Mouse (Mus musculus) midbrain, embryonic 14.5 days (tissue): Measurements from ENCODE around the gene Prkg1. TPM values are rescaled to one million over a fixed set of nuclear protein-coding genes. Genes with fewer than 3 reads are reported as not detected.

Experiments used
- ATAC-seq: fragments of 200-750 bp; cut with Nextera tagmentation; 2 replicates; pipeline ENCODE4 v1.8.0; 2017; ENCODE audit warnings: moderate number of reproducible peaks, moderate library complexity; ENCODE audit not compliant: low FRiP score, low TSS enrichment
- DNase-seq: peaks from one replicate; pipeline ENCODE4 v3.0.0-alpha.2; 2015
- H3K27ac ChIP-seq: fragments of 300-500 bp; sonication (generic); replicated peaks from 2 replicates; pipeline ENCODE4 v1.5.1; 2014; ENCODE audit warnings: mild to moderate bottlenecking, low read depth, low read length, moderate library complexity
- H3K27me3 ChIP-seq: fragments of 300-500 bp; sonication (generic); 2 replicates; pipeline ENCODE4 v1.6.1; 2014; ENCODE audit warnings: low read length, control low read depth, mixed read lengths; ENCODE audit not compliant: control insufficient read depth, insufficient read depth
- H3K36me3 ChIP-seq: fragments of 300-500 bp; sonication (generic); 2 replicates; pipeline ENCODE4 v1.6.1; 2014; ENCODE audit warnings: low read length, control low read depth; ENCODE audit not compliant: control insufficient read depth, insufficient read depth
- H3K4me1 ChIP-seq: fragments of 300-500 bp; sonication (generic); 2 replicates; pipeline ENCODE4 v1.6.1; 2014; ENCODE audit warnings: mild to moderate bottlenecking, antibody characterized with exemption, low read length, control low read depth; ENCODE audit not compliant: control insufficient read depth, insufficient read depth
- H3K4me2 ChIP-seq: fragments of 300-500 bp; sonication (generic); 2 replicates; pipeline ENCODE4 v1.6.1; 2014; ENCODE audit warnings: mild to moderate bottlenecking, low read length, moderate library complexity
- H3K4me3 ChIP-seq: fragments of 300-500 bp; sonication (generic); replicated peaks from 2 replicates; pipeline ENCODE4 v1.5.1; 2014; ENCODE audit warnings: low read depth, low read length
- H3K9ac ChIP-seq: fragments of 300-500 bp; sonication (generic); replicated peaks from 2 replicates; pipeline ENCODE4 v1.6.1; 2014; ENCODE audit warnings: mild to moderate bottlenecking, low read length, moderate library complexity
- H3K9me3 ChIP-seq: fragments of 300-500 bp; sonication (generic); 2 replicates; pipeline ENCODE4 v1.6.1; 2016; ENCODE audit warnings: low read length, control low read depth, mixed read lengths; ENCODE audit not compliant: control insufficient read depth
- WGBS: fragments of 180-500 bp; shearing (Covaris S2); extraction: QIAGEN DNeasy Blood & Tissue Kit; methylation state at CpG from one replicate; pipeline ENCODE4 v1.1.7; 2014; 5-methylcytosine and 5-hydroxymethylcytosine counted together
- polyA plus RNA-seq: library from polyadenylated mRNA; unstranded; fragments of >200 nt; fragmentation: Nextera tagmentation; extraction: Ambion mirVana; gene quantifications from 2 replicates; pipeline ENCODE4 v1.2.1, GENCODE M21; 2014

Gene Prkg1
- polyA plus RNA-seq, 1 experiment from 2014 or later: 3.9 TPM

- Histone ChIP-seq H3K36me3 (no peaks in the 10 kb centered on the region), H3K9ac (no peak overlapping the region), H3K9me3 (no peaks in the 10 kb centered on the region), H3K27me3 (no peaks in the 10 kb centered on the region), H3K4me2 (no peak overlapping the region), H3K4me3 (no peak overlapping the region), H3K4me1 (0 out of 2 replicates have a peak, but pooled peaks cover 3% of the 10 kb centered on the region), H3K27ac (no peak overlapping the region)
- DNase-seq (no peak), ATAC-seq (no peak)
- WGBS: 69% methylated on average over 4 of the region's 4 CpGs
Observed at GRCm38 (mm10) chr19:31198461-31198860, 566.4 kb downstream of the Prkg1 start.

- Histone ChIP-seq H3K27ac (no peak overlapping the region), H3K4me3 (no peak overlapping the region), H3K9me3 (no peaks in the 10 kb centered on the region), H3K27me3 (no peaks in the 10 kb centered on the region), H3K9ac (no peak overlapping the region), H3K36me3 (no peaks in the 10 kb centered on the region), H3K4me1 (0 out of 2 replicates have a peak, but pooled peaks cover 3% of the 10 kb centered on the region), H3K4me2 (no peak overlapping the region)
- 89% methylated on average over 6 of the region's 6 CpGs for WGBS
- ATAC-seq (no peak), DNase-seq (no peak)
Observed at GRCm38 (mm10) chr19:31197076-31197475, 567.8 kb downstream of the Prkg1 start.

GRCm38 (mm10) chr19:31188559-31189218, 576.1 kb downstream of the Prkg1 start:
- no peaks in the 10 kb centered on the region for H3K36me3 ChIP-seq
- H3K4me1 ChIP-seq: 0 out of 2 replicates have a peak, but pooled peaks cover 5% of the 10 kb centered on the region
- ATAC-seq (no peak), DNase-seq (peak; percentile 14)
- no peak overlapping the region for H3K4me3 ChIP-seq
- no peak overlapping the region for H3K4me2 ChIP-seq
- WGBS: 45% methylated on average over 6 of the region's 6 CpGs
- H3K27ac ChIP-seq: peak overlapping the region; percentile 39
- H3K27me3 ChIP-seq: no peaks in the 10 kb centered on the region
- no peak overlapping the region for H3K9ac ChIP-seq
- no peaks in the 10 kb centered on the region for H3K9me3 ChIP-seq

DNA sequence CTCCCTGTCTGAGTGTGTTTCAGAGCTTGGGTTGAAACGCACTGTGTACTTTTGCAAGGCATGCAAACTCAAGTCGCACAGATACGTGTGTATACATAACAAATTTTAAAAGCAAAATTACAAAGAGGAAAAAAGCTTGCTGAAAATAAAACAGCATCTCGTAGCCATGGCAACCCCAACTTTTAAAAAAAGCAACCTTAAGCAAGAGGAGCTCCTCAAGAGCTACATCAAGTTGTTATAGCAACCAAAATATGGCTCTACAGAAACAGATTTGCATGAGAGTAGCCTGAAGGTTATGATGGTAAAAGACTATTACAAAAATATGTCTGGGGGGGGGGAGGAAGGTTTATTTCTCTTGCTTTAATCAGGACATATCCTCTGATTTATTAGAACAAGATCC, 584.1 kb downstream of the Prkg1 start:
- WGBS: 83% methylated on average over 4 of the region's 4 CpGs
- ATAC-seq: no peak

GRCm38 (mm10) chr19:31177279-31177922, 587.4 kb downstream of the Prkg1 start:
- H3K9ac ChIP-seq: no peak overlapping the region
- H3K4me1 ChIP-seq: no peaks in the 10 kb centered on the region
- H3K9me3 ChIP-seq: no peaks in the 10 kb centered on the region
- H3K4me2 ChIP-seq: no peak overlapping the region
- ATAC-seq (no peak), DNase-seq (no peak)
- H3K27ac ChIP-seq: no peak overlapping the region
- H3K4me3 ChIP-seq: no peak overlapping the region
- no peaks in the 10 kb centered on the region for H3K36me3 ChIP-seq
- 86% methylated on average over 8 of the region's 8 CpGs for WGBS
- H3K27me3 ChIP-seq: no peaks in the 10 kb centered on the region

More for the DNA sequence above, 584.1 kb downstream of the Prkg1 start:
- DNase-seq: peak; percentile 25
- Histone ChIP-seq H3K4me3 (no peak overlapping the region), H3K27me3 (no peaks in the 10 kb centered on the region), H3K36me3 (no peaks in the 10 kb centered on the region), H3K27ac (no peak overlapping the region), H3K9ac (no peak overlapping the region), H3K4me1 (no peaks in the 10 kb centered on the region), H3K4me2 (no peak overlapping the region), H3K9me3 (no peaks in the 10 kb centered on the region)

DNA sequence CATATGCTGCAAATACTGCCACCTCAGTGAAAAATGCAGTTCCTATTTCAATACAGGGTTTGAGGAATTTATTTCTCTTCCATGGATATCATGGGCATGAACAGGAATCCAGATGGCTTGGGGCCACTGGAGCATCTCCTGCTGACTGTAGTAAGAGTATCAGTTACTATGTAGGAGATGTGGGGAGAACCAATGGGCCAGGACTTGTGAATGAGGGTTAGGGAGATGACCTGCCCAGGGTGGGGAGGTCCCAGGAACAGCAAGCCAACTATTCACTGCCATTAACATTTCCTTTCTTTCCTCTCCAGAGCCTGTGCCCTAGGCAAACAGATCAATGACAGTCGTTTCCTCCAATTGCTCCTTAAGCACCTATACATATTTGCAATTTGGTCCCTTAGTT, 593.8 kb downstream of the Prkg1 start:
- no peak overlapping the region for H3K4me3 ChIP-seq
- no peaks in the 10 kb centered on the region for H3K4me1 ChIP-seq
- H3K9ac ChIP-seq: no peak overlapping the region
- no peak overlapping the region for H3K27ac ChIP-seq
- WGBS: 68% methylated on average over 1 of the region's 1 CpGs
- ATAC-seq: no peak
- no peaks in the 10 kb centered on the region for H3K36me3 ChIP-seq
- no peaks in the 10 kb centered on the region for H3K9me3 ChIP-seq
- no peak for DNase-seq
- no peak overlapping the region for H3K4me2 ChIP-seq
- H3K27me3 ChIP-seq: no peaks in the 10 kb centered on the region

DNA sequence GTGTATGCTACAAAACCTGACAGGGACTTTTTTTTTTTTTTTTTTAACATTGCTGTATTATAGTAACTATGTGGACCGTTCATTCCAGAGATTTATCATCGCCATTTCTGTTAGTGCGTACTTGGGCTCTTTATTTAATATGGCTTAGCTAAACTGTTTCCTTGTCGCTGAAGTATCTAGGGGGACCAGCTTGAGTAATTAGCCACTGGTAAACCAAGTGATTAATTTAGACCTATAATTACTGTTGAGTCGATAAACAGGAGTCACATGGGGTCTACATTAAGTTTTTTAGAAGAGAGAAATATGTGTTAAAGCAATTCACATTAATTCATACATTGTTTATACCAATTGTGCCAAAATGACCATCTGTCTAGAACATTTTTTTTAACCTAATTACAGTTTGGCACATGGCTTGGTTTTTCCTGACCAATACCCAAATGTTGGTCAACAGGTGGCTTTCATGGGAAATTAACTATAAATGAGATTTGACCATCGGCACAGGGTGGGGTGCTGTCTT, 605.8 kb downstream of the Prkg1 start:
- Histone ChIP-seq H3K36me3 (no peaks in the 10 kb centered on the region), H3K4me2 (no peak overlapping the region), H3K4me1 (no peaks in the 10 kb centered on the region), H3K9me3 (no peaks in the 10 kb centered on the region), H3K9ac (no peak overlapping the region), H3K27ac (no peak overlapping the region), H3K27me3 (no peaks in the 10 kb centered on the region), H3K4me3 (no peak overlapping the region)
- no peak for DNase-seq
- WGBS: 93% methylated on average over 6 of the region's 6 CpGs
- no peak for ATAC-seq

- Histone ChIP-seq H3K4me3 (no peak overlapping the region), H3K27me3 (no peaks in the 10 kb centered on the region), H3K4me1 (no peaks in the 10 kb centered on the region), H3K9me3 (no peaks in the 10 kb centered on the region), H3K27ac (no peak overlapping the region), H3K36me3 (no peaks in the 10 kb centered on the region), H3K9ac (no peak overlapping the region), H3K4me2 (no peak overlapping the region; the same call in 1 of the 2 replicates)
- 34% methylated on average over 5 of the region's 5 CpGs for WGBS
- peak; percentile 33 for DNase-seq
- ATAC-seq: no peak
Observed at GRCm38 (mm10) chr19:31153399-31153798, 611.4 kb downstream of the Prkg1 start.

DNA sequence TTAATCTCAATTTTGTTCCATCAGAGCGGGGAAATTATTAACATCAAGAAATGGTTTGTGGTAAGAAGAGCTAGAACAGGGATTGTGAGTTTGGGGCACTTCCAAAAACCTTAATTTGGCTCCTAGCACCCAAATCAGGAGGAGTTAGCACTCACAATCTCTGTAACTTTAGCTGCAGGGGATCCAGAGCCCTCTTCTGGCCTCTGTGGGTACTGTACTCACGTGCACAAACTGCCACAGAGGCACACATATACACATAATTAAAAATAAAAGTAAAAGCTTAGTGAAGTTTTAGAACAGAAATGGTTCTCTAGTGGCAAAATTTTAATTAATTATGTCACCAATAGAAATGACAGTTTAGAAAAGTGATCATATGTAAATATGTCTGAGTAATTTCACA, 614.9 kb downstream of the Prkg1 start:
- H3K4me2 ChIP-seq: no peak overlapping the region
- H3K4me1 ChIP-seq: no peaks in the 10 kb centered on the region
- ATAC-seq (no peak), DNase-seq (no peak)
- H3K4me3 ChIP-seq: no peak overlapping the region
- no peaks in the 10 kb centered on the region for H3K9me3 ChIP-seq
- WGBS: 90% methylated on average over 2 of the region's 2 CpGs
- no peak overlapping the region for H3K9ac ChIP-seq
- H3K27ac ChIP-seq: no peak overlapping the region
- H3K27me3 ChIP-seq: no peaks in the 10 kb centered on the region
- no peaks in the 10 kb centered on the region for H3K36me3 ChIP-seq
